8 mouse cellular contexts compared by ENCODE assay signal in genomic region chr6:125097951-125098350, GRCm38 (mm10). TPM values are rescaled to one million over a fixed set of nuclear protein-coding genes. Genes with fewer than 3 reads are reported as not detected.
DNase-seq lines count a peak whose midpoint lies in the region; ATAC-seq lines count a peak whose summit lies in the region.

No protein-coding gene starts in this region.

- peak overlapping the region; percentile 85 for H3K4me2 ChIP-seq in kidney, embryonic 16.5 days (replicated peaks; ENCODE audit: low read depth, low read length)
- H3K4me2 ChIP-seq in hindbrain, embryonic 14.5 days (replicated peaks) = peak overlapping the region; percentile 81
- H3K4me2 ChIP-seq in midbrain, embryonic 14.5 days (ENCODE audit: low read length) = peak overlapping the region; percentile 85

- DNase-seq in kidney, postnatal 25 days = no peak
- no peak for DNase-seq in embryonic facial prominence, embryonic 10.5 days (ENCODE audit: low spot score)
- no peak for DNase-seq in hindbrain, embryonic 14.5 days (ENCODE audit: low spot score)
- no peak for DNase-seq in midbrain, embryonic 14.5 days
- DNase-seq in natural killer cell, adult 2 months (ENCODE audit: low spot score in 2 of 2) = no peak
- no peak for DNase-seq in urinary bladder, postnatal 36 days (ENCODE audit: low spot score in 2 of 2)
- DNase-seq in urinary bladder, postnatal 25 days (ENCODE audit: low spot score) = no peak

- no peak overlapping the region for H3K27ac ChIP-seq in kidney, embryonic 16.5 days (ENCODE audit: low read length)
- peak overlapping the region; percentile 96 for H3K27ac ChIP-seq in embryonic facial prominence, embryonic 10.5 days (replicated peaks)
- H3K27ac ChIP-seq in hindbrain, embryonic 14.5 days = 0 out of 2 replicates have a peak overlapping the region, but pooled peaks have one; percentile 20
- no peak overlapping the region for H3K27ac ChIP-seq in midbrain, embryonic 14.5 days (replicated peaks; ENCODE audit: low read depth, low read length)

- H3K36me3 ChIP-seq in kidney, embryonic 16.5 days (ENCODE audit: insufficient read depth, low read length) = peaks cover 35% of the 10 kb centered on the region
- H3K36me3 ChIP-seq in embryonic facial prominence, embryonic 10.5 days (replicated peaks) = peaks cover 58% of the 10 kb centered on the region
- peaks cover 48% of the 10 kb centered on the region for H3K36me3 ChIP-seq in hindbrain, embryonic 14.5 days (replicated peaks; ENCODE audit: control insufficient read depth, insufficient read depth)
- peaks cover 53% of the 10 kb centered on the region for H3K36me3 ChIP-seq in midbrain, embryonic 14.5 days (ENCODE audit: control insufficient read depth, insufficient read depth, low read length)

- H3K27me3 ChIP-seq in kidney, embryonic 16.5 days (ENCODE audit: insufficient read depth, low read length) = no peaks in the 10 kb centered on the region
- H3K27me3 ChIP-seq in embryonic facial prominence, embryonic 10.5 days (replicated peaks; ENCODE audit: low read depth, poor library complexity, severe bottlenecking) = no peaks in the 10 kb centered on the region
- H3K27me3 ChIP-seq in hindbrain, embryonic 14.5 days (ENCODE audit: control insufficient read depth, insufficient read depth, low read length) = no peaks in the 10 kb centered on the region
- no peaks in the 10 kb centered on the region for H3K27me3 ChIP-seq in midbrain, embryonic 14.5 days (ENCODE audit: control insufficient read depth, insufficient read depth, low read length)

- WGBS in kidney, embryonic 16.5 days = 30% methylated on average over 8 of the region's 8 CpGs
- WGBS in embryonic facial prominence, embryonic 10.5 days = 68% methylated on average over 8 of the region's 8 CpGs
- 57% methylated on average over 8 of the region's 8 CpGs for WGBS in hindbrain, embryonic 14.5 days
- 55% methylated on average over 8 of the region's 8 CpGs for WGBS in midbrain, embryonic 14.5 days

- H3K9ac ChIP-seq in kidney, embryonic 16.5 days (replicated peaks; ENCODE audit: low read length) = peak overlapping the region; percentile 95
- H3K9ac ChIP-seq in hindbrain, embryonic 14.5 days = peak overlapping the region; percentile 92
- H3K9ac ChIP-seq in midbrain, embryonic 14.5 days (replicated peaks; ENCODE audit: low read length) = peak overlapping the region; percentile 92

- H3K4me3 ChIP-seq in kidney, embryonic 16.5 days (ENCODE audit: low read length) = peak overlapping the region; percentile 93
- peak overlapping the region; percentile 100 for H3K4me3 ChIP-seq in embryonic facial prominence, embryonic 10.5 days
- H3K4me3 ChIP-seq in hindbrain, embryonic 14.5 days (replicated peaks; ENCODE audit: low read length) = peak overlapping the region; percentile 84
- peak overlapping the region; percentile 98 for H3K4me3 ChIP-seq in midbrain, embryonic 14.5 days (replicated peaks; ENCODE audit: low read depth, low read length)

- ATAC-seq in kidney, embryonic 16.5 days (ENCODE audit: low FRiP score, low TSS enrichment) = no peak
- no peak for ATAC-seq in hindbrain, embryonic 14.5 days (ENCODE audit: low FRiP score)
- no peak for ATAC-seq in midbrain, embryonic 14.5 days (ENCODE audit: low FRiP score, low TSS enrichment)

- peaks cover 34% of the 10 kb centered on the region for H3K4me1 ChIP-seq in kidney, embryonic 16.5 days (ENCODE audit: insufficient read depth, low read length)
- H3K4me1 ChIP-seq in embryonic facial prominence, embryonic 10.5 days = peaks cover 59% of the 10 kb centered on the region
- H3K4me1 ChIP-seq in hindbrain, embryonic 14.5 days (replicated peaks; ENCODE audit: control insufficient read depth, insufficient read depth, low read length) = peaks cover 33% of the 10 kb centered on the region
- H3K4me1 ChIP-seq in midbrain, embryonic 14.5 days (ENCODE audit: control insufficient read depth, insufficient read depth, low read length) = peaks cover 33% of the 10 kb centered on the region

- no peaks in the 10 kb centered on the region for H3K9me3 ChIP-seq in kidney, embryonic 16.5 days (ENCODE audit: low read length)
- no peaks in the 10 kb centered on the region for H3K9me3 ChIP-seq in embryonic facial prominence, embryonic 10.5 days
- no peaks in the 10 kb centered on the region for H3K9me3 ChIP-seq in hindbrain, embryonic 14.5 days (ENCODE audit: control insufficient read depth, low read length)
- H3K9me3 ChIP-seq in midbrain, embryonic 14.5 days (ENCODE audit: control insufficient read depth, low read length) = no peaks in the 10 kb centered on the region

RNA-seq across cellular contexts. Expression of gene Chd4, which starts 2.2 kb away (rescaled TPM):
- polyA plus RNA-seq in kidney, embryonic 16.5 days (2015; fragmentation: Nextera tagmentation; extraction: Ambion mirVana) = 72.0 and 80.4 TPM in 2 replicates
- 102 and 105 TPM in 2 replicates for polyA plus RNA-seq in embryonic facial prominence, embryonic 10.5 days (2016; fragmentation: Nextera tagmentation; extraction: Ambion mirVana)
- 68.5 and 78.0 TPM in 2 replicates for polyA plus RNA-seq in hindbrain, embryonic 14.5 days (2014; fragmentation: Nextera tagmentation; extraction: Ambion mirVana)
- 70.7 and 90.6 TPM in 2 replicates for polyA plus RNA-seq in midbrain, embryonic 14.5 days (2014; fragmentation: Nextera tagmentation; extraction: Ambion mirVana)

RNA-seq across cellular contexts. Expression of gene Lpar5, which starts 30.2 kb away (rescaled TPM):
- 0.30 and 0.60 TPM in 2 replicates for polyA plus RNA-seq in kidney, embryonic 16.5 days (2015; fragmentation: Nextera tagmentation; extraction: Ambion mirVana)
- polyA plus RNA-seq in embryonic facial prominence, embryonic 10.5 days (2016; fragmentation: Nextera tagmentation; extraction: Ambion mirVana) = 0.10 and 0.21 TPM in 2 replicates
- polyA plus RNA-seq in hindbrain, embryonic 14.5 days (2014; fragmentation: Nextera tagmentation; extraction: Ambion mirVana) = 0.50 and 0.51 TPM in 2 replicates
- polyA plus RNA-seq in midbrain, embryonic 14.5 days (2014; fragmentation: Nextera tagmentation; extraction: Ambion mirVana) = 0.45 and 0.77 TPM in 2 replicates

RNA-seq across cellular contexts. Expression of gene Nop2, which starts 33.8 kb away (rescaled TPM):
- 68.6 and 69.3 TPM in 2 replicates for polyA plus RNA-seq in kidney, embryonic 16.5 days (2015; fragmentation: Nextera tagmentation; extraction: Ambion mirVana)
- polyA plus RNA-seq in embryonic facial prominence, embryonic 10.5 days (2016; fragmentation: Nextera tagmentation; extraction: Ambion mirVana) = 94.1 and 99.4 TPM in 2 replicates
- polyA plus RNA-seq in hindbrain, embryonic 14.5 days (2014; fragmentation: Nextera tagmentation; extraction: Ambion mirVana) = 40.3 and 48.4 TPM in 2 replicates
- 42.7 and 46.3 TPM in 2 replicates for polyA plus RNA-seq in midbrain, embryonic 14.5 days (2014; fragmentation: Nextera tagmentation; extraction: Ambion mirVana)

RNA-seq across cellular contexts. Expression of gene Iffo1, which starts 47.1 kb away (rescaled TPM):
- polyA plus RNA-seq in kidney, embryonic 16.5 days (2015; fragmentation: Nextera tagmentation; extraction: Ambion mirVana) = 7.9 and 8.7 TPM in 2 replicates
- polyA plus RNA-seq in embryonic facial prominence, embryonic 10.5 days (2016; fragmentation: Nextera tagmentation; extraction: Ambion mirVana) = 11.0 and 11.1 TPM in 2 replicates
- 18.2 and 19.0 TPM in 2 replicates for polyA plus RNA-seq in hindbrain, embryonic 14.5 days (2014; fragmentation: Nextera tagmentation; extraction: Ambion mirVana)
- 15.8 and 18.2 TPM in 2 replicates for polyA plus RNA-seq in midbrain, embryonic 14.5 days (2014; fragmentation: Nextera tagmentation; extraction: Ambion mirVana)

RNA-seq across cellular contexts. Expression of gene Acrbp, which starts 48.5 kb away (rescaled TPM):
- polyA plus RNA-seq in kidney, embryonic 16.5 days (2015; fragmentation: Nextera tagmentation; extraction: Ambion mirVana) = 16.3 and 20.4 TPM in 2 replicates
- 15.9 and 17.8 TPM in 2 replicates for polyA plus RNA-seq in embryonic facial prominence, embryonic 10.5 days (2016; fragmentation: Nextera tagmentation; extraction: Ambion mirVana)
- 17.1 and 18.7 TPM in 2 replicates for polyA plus RNA-seq in hindbrain, embryonic 14.5 days (2014; fragmentation: Nextera tagmentation; extraction: Ambion mirVana)
- polyA plus RNA-seq in midbrain, embryonic 14.5 days (2014; fragmentation: Nextera tagmentation; extraction: Ambion mirVana) = 16.3 and 16.7 TPM in 2 replicates

Comparison
In these comparisons a context has a peak if more than half of its experiments do, and no peak if none do; other contexts are left out.
1. H3K27ac ChIP-seq: peak in embryonic facial prominence, embryonic 10.5 days (single experiment) and hindbrain, embryonic 14.5 days (single experiment); none in kidney, embryonic 16.5 days (single experiment) and midbrain, embryonic 14.5 days (single experiment).
2. Peak in every context shown above with its lines, with median percentiles within 50 percentile points of each other: H3K4me2 ChIP-seq, H3K4me3 ChIP-seq and H3K9ac ChIP-seq.